In the genomic region with DNA sequence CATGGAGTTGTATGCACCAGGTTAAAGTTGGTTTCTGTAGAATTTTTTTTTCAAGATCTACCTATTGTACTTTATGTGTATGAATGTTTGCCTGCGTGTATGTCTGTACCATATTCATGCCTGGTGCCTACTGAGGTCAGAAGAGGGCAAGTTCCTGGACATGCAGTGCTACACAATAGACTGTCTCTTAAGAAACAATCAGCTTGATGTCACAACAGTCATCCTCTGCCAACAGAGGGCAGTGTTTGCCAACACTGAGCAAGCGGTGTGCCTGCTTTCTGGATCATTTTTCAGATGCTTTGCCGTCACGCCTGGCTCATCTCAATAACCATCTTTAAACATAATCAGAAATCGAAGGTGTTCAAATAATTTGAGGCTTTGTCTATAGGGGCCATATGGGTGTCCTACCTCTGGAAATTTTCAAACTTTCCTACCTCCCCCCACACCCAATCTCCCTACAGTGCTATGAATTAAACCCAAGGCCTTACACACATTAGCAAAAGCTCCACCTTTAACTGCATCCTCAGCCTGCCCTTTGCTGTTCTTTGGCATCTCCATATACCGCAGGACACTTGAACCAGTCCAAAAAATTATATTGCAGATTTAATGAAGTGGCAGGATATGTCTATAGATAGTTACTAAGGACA, we compare ENCODE assay signal across 8 mouse cellular contexts. TPM values are rescaled to one million over a fixed set of nuclear protein-coding genes. Genes with fewer than 3 reads are reported as not detected.
A peak's percentile ranks its signal among the peaks of the same experiment; 100 is the strongest.
DNase-seq lines count a peak whose midpoint lies in the region; ATAC-seq and TF ChIP-seq lines count a peak whose summit lies in the region.

No protein-coding gene starts in this region.

- H3K4me3 ChIP-seq in ES-Bruce4 (ENCODE audit: low read depth, low read length), result no peak overlapping the region
- H3K4me3 ChIP-seq in forebrain, embryonic 11.5 days (ENCODE audit: low read depth, low read length), result no peak overlapping the region
- H3K4me3 ChIP-seq in lung, adult 2 months (replicated peaks; ENCODE audit: extremely low read depth, low read depth, low read length), result no peak overlapping the region
- no peak overlapping the region for H3K4me3 ChIP-seq in olfactory bulb, adult 2 months (ENCODE audit: insufficient read depth, low read depth, low read length)

- peaks cover 38% of the 10 kb centered on the region for H3K36me3 ChIP-seq in ES-Bruce4 (ENCODE audit: control insufficient read depth, insufficient read depth, low read length, poor library complexity, severe bottlenecking)
- no peaks in the 10 kb centered on the region; the same call in 1 of the 2 replicates for H3K36me3 ChIP-seq in forebrain, embryonic 11.5 days (ENCODE audit: control insufficient read depth, insufficient read depth, low read length)

- peak; percentile 89 for DNase-seq in brain, embryonic 14.5 days (ENCODE audit: low read depth)
- peak; percentile 82 for DNase-seq in forebrain, embryonic 11.5 days (ENCODE audit: low spot score)
- DNase-seq in heart, postnatal 4 days, result peak; percentile 82
- peak; percentile 83 for DNase-seq in layer of hippocampus, adult 11-12 months (ENCODE audit: low spot score)
- peak; percentile 56 for DNase-seq in lung, adult 2 months
- peak; percentile 71 for DNase-seq in thymus, postnatal 14 days

- no peaks in the 10 kb centered on the region for H3K9me3 ChIP-seq in ES-Bruce4 (replicated peaks; ENCODE audit: control insufficient read depth, insufficient read depth, low read length, poor library complexity, severe bottlenecking)
- no peaks in the 10 kb centered on the region for H3K9me3 ChIP-seq in forebrain, embryonic 11.5 days (ENCODE audit: control insufficient read depth, low read length)

- peak overlapping the region; percentile 49 for H3K27ac ChIP-seq in ES-Bruce4 (ENCODE audit: insufficient read depth, low read length)
- H3K27ac ChIP-seq in forebrain, embryonic 11.5 days (ENCODE audit: low read depth, low read length), result no peak overlapping the region
- H3K27ac ChIP-seq in olfactory bulb, adult 2 months (ENCODE audit: insufficient read depth, low read depth, low read length), result no peak overlapping the region

- no peak overlapping the region for H3K4me2 ChIP-seq in forebrain, embryonic 11.5 days (ENCODE audit: low read depth, low read length, severe bottlenecking)

- no peak for TF ChIP-seq POLR2A in ES-Bruce4 (IDR thresholded peaks at IDR 0.05; ENCODE audit: insufficient read depth, low read length)
- no peak for TF ChIP-seq POLR2A in brain, embryonic 14.5 days (IDR thresholded peaks at IDR 0.05; ENCODE audit: borderline replicate concordance, extremely low read depth, insufficient read depth, insufficient read length, poor library complexity, severe bottlenecking)
- no peak for TF ChIP-seq POLR2A in lung, adult 2 months (IDR thresholded peaks at IDR 0.05; ENCODE audit: borderline replicate concordance, extremely low read depth, low read depth, low read length)
- no peak for TF ChIP-seq POLR2A in olfactory bulb, adult 2 months (IDR thresholded peaks at IDR 0.05; ENCODE audit: insufficient read depth, low read depth, low read length)

- peak; percentile 85 for TF ChIP-seq CTCF in ES-Bruce4 (IDR thresholded peaks at IDR 0.05; ENCODE audit: low read depth, low read length)
- peak; percentile 79; the same call in 1 of the 2 replicates for TF ChIP-seq CTCF in brain, embryonic 14.5 days (IDR thresholded peaks at IDR 0.05; ENCODE audit: borderline replicate concordance, extremely low read depth, insufficient read depth, insufficient read length)
- TF ChIP-seq CTCF in lung, adult 2 months (IDR thresholded peaks at IDR 0.05; ENCODE audit: insufficient read depth, low read length), result peak; percentile 88
- 0 out of 2 replicates have a peak, but pooled peaks have one; percentile 20 for TF ChIP-seq CTCF in olfactory bulb, adult 2 months (IDR thresholded peaks at IDR 0.05; ENCODE audit: insufficient read depth, low read depth, low read length)

- peaks cover 3% of the 10 kb centered on the region for H3K4me1 ChIP-seq in ES-Bruce4 (ENCODE audit: control insufficient read depth, insufficient read depth, low read length)
- no peaks in the 10 kb centered on the region for H3K4me1 ChIP-seq in forebrain, embryonic 11.5 days (replicated peaks; ENCODE audit: control insufficient read depth, insufficient read depth, low read length)
- peaks cover 2% of the 10 kb centered on the region for H3K4me1 ChIP-seq in lung, adult 2 months (ENCODE audit: control insufficient read depth, insufficient read depth, low read length)
- no peaks in the 10 kb centered on the region for H3K4me1 ChIP-seq in olfactory bulb, adult 2 months (ENCODE audit: control insufficient read depth, insufficient read depth, low read length)

- TF ChIP-seq EP300 in ES-Bruce4 (IDR thresholded peaks at IDR 0.05; ENCODE audit: insufficient read depth, low read depth, low read length), result no peak

- ATAC-seq in forebrain, embryonic 11.5 days (replicated peaks; ENCODE audit: low FRiP score), result peak; percentile 63

- WGBS in forebrain, embryonic 11.5 days, result 62% methylated on average over 6 of the region's 6 CpGs
- 44% methylated on average over 6 of the region's 6 CpGs for WGBS in lung, adult 2 months
- WGBS in olfactory bulb, adult 2 months, result 34% methylated on average over 6 of the region's 6 CpGs

- no peaks in the 10 kb centered on the region for H3K27me3 ChIP-seq in ES-Bruce4 (ENCODE audit: control insufficient read depth, insufficient read depth, low read length, poor library complexity, severe bottlenecking)
- no peaks in the 10 kb centered on the region for H3K27me3 ChIP-seq in forebrain, embryonic 11.5 days (ENCODE audit: control insufficient read depth, insufficient read depth, low read length)

- H3K9ac ChIP-seq in ES-Bruce4 (ENCODE audit: low read depth, poor library complexity, severe bottlenecking), result no peak overlapping the region
- no peak overlapping the region for H3K9ac ChIP-seq in forebrain, embryonic 11.5 days (ENCODE audit: low read length)

RNA-seq across cellular contexts. Expression of gene Slc45a3, which starts 25.0 kb away (rescaled TPM):
- polyA plus RNA-seq in ES-Bruce4 (2011; ENCODE audit: insufficient read depth, insufficient read length, low read depth, missing spikeins), result 3.3 and 3.9 TPM in 2 replicates
- polyA plus RNA-seq in brain, embryonic 14.5 days (2012; rRNA removed), result 4.1 and 5.7 TPM in 2 replicates
- 8.4 and 9.4 TPM in 2 replicates for polyA plus RNA-seq in forebrain, embryonic 11.5 days (2014; fragmentation: Nextera tagmentation; extraction: Ambion mirVana)
- 1 to 10 TPM; 2.1 to 2.3 TPM for total RNA-seq in heart, postnatal 4 days (2021)
- polyA plus RNA-seq in lung, adult 2 months (2012; rRNA removed), result 14.0 and 14.2 TPM in 2 replicates
- polyA plus RNA-seq in olfactory bulb, adult 2 months (2012; ENCODE audit: insufficient read depth, insufficient read length, low replicate concordance, missing spikeins), result not detected in 2 replicates

RNA-seq across cellular contexts. Expression of gene Nucks1, which starts 27.4 kb away (rescaled TPM):
- polyA plus RNA-seq in ES-Bruce4 (2011; ENCODE audit: insufficient read depth, insufficient read length, low read depth, missing spikeins), result 298 and 328 TPM in 2 replicates
- 41.6 and 58.8 TPM in 2 replicates for polyA plus RNA-seq in brain, embryonic 14.5 days (2012; rRNA removed)
- 69.7 and 69.9 TPM in 2 replicates for polyA plus RNA-seq in forebrain, embryonic 11.5 days (2014; fragmentation: Nextera tagmentation; extraction: Ambion mirVana)
- total RNA-seq in heart, postnatal 4 days (2021), result 100 to 1,000 TPM; 169 to 172 TPM
- 5.6 and 11.3 TPM in 2 replicates for polyA plus RNA-seq in lung, adult 2 months (2012; rRNA removed)
- 215 and 292 TPM in 2 replicates for polyA plus RNA-seq in olfactory bulb, adult 2 months (2012; ENCODE audit: insufficient read depth, insufficient read length, low replicate concordance, missing spikeins)

Comparison
In these comparisons a context has a peak if more than half of its experiments do, and no peak if none do; other contexts are left out.
1. CTCF ChIP-seq: peak in every context shown above with its lines; median percentile 88 in lung, adult 2 months; 85 in ES-Bruce4; 79 in brain, embryonic 14.5 days; 20 in olfactory bulb, adult 2 months.